Mouse (Mus musculus) liver, adult (tissue): ENCODE measurements at regions not wholly inside any gene's neighbourhood (a gene's known extent, or its start where the extent isn't known, plus 50 kb on each side); places are given as distances from the start of the nearest gene placed in this dataset.

Experiments
- GATA4 ChIP-seq: IDR thresholded peaks from 2 replicates; pipeline ENCODE4 v1.6.1; 2014; ENCODE audit warnings: mild to moderate bottlenecking, low read length; ENCODE audit not compliant: insufficient replicate concordance

DNA sequence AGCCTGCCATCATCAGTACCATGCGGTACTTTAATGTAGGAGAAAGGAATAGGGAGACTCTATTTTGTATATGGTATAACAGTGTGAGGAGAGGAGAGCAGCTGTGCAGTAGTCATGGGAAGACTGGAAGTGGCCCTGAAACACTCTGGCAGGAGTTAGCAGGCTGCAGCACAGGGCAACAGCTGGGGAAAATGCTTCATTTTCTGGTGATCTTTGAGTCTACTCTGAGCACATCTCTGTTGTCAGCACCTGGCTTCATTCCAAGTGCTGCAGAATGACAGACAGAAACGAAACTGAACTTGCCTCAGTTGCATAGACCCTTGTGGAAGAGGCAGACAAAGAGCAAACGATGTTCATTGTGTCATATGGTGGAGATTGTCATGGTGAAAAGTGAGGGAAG lies 847.7 kb downstream of the Diaph3 start:
- no peak for TF ChIP-seq GATA4

DNA sequence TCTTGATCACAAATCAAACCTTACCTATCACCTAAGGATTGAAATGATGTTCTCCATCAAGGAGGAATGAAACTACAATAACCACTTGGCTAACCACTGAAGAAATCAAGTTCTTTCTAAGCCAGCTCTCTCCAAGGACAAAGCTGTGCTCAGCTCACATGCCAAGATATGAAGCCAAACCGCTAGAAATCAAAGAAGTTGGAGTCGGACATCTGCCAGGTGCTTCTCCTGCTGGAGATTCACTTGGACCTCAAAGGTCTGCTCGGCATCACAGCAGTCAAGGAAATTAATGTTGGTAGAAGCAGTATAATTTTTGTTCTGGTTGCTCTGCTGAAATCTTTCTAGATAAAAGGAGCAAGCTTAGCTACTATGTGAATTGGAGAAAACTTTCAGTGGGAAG lies 850.5 kb downstream of the Diaph3 start:
- TF ChIP-seq GATA4: no peak

DNA sequence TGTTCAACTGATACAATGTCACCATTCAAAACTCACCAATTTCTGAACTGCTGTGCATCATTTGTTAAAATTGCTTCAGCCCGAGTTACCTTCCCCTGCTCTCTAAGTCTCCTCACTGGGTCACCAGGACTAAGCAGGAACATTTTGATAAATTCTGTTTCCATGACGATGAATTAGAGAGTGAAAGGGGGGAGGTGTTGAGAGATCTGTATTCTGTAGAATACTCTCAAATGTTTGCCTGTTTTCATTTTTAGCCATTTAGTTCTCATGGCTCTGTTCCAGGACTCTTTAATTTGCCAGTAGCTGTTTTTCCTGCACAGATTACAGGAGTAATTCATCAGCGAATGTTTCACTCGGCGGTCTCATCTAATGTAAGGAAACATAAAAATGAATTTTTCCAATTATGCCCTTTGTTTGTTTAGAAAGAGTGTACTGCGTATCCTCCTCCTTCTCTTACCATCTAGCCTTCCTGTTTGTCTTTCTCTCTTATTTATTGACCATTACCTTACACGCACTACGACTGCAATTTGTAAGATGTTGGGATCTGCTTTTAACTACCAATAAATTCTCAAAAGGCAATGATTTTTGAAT lies 879.3 kb downstream of the Diaph3 start:
- TF ChIP-seq GATA4: no peak

DNA sequence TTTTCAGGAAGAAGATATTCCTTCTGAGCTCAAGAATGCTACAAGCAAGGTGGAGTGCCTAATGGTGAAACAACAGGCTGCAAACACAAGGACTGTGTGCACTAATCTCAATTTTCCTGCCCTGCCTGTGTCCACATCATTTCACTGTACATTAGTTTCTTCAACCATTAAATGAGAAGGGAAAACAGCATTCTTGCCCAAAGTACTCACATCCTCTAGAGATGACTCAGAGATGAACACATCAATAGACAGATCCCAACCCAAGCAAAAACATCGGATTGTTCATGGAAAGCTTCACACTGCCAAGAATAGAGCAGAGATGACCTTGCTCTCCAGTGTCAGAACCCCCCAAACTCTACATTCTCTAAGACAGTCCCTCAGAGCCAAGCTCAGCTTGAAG lies 886.8 kb downstream of the Diaph3 start:
- TF ChIP-seq GATA4: no peak

DNA sequence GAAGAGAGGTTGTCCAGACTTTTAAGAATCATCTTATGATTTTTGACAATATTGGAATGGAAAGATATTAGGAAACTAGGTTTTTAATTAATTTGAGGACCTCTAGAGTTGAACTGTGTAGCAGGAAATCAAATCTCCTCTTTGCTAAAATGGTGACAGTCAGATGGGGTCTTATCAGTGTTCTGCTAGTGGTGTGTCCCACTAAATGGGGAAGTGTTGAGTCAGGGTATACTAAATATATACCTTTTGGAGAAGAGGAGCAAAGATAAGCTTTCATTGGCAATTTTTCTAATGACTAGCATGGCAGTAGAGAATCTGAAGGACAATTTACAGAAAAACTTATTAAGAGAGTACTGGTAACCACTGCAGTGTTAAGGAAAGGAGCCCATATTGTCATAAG lies 889.4 kb downstream of the Diaph3 start:
- no peak for TF ChIP-seq GATA4

DNA sequence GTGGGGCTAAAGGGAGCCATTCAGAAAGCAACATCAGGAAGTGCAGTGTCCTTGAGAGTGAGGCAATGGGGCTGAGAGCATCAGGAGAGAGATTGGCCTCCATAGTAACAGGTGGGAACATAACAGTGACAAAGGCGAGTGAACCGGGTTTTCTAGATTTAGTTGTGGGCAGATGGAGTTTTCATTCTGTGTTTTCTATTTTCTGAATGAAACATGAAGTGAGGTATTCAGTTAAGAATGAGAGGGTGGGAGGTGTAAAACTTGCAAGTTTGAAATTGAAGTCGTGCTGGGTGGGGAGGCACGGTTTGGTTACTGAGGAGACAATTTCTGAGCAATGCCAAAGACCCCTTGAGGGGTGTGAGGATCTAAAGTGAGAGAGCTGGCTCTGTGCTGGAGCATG lies 893.3 kb downstream of the Diaph3 start:
- TF ChIP-seq GATA4: no peak

DNA sequence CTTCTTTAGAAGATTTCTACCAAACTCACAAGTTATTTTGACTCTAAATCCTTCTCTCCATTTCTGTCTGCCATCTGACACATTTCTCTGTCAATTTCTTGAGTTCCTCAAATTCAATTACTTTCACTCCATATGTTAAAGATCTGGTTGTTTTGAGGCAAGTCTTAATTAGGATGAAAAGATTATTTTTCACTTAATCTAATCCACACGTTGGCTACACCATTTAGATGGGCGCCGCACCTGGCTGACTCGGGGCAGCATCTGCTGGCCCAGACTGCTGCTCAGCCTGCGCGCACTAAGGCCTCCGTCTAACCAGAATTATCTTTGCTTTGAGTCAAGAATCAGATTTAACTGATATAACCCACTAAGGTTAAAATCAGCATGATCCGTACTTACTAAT lies 894.3 kb downstream of the Diaph3 start:
- no peak for TF ChIP-seq GATA4

DNA sequence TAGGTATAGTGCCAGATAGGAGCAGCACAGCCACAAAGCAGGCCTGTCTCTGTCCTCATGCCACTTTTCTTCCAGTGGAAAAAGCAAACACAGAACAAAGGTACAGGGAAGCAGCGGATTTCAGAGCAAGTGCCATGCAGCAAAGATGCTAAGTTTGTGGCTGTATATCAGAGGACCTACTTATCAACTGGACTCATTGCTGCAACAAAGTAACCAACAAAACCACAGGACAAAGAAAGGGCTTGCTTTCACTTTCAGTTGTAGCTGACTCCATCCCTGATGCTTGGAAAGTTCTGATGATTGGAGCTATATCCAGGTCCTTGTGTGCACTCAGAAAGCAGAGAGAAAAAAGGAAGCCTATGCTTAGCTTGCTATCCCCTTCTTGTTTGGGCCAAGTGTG lies 897.4 kb downstream of the Diaph3 start:
- TF ChIP-seq GATA4: no peak

DNA sequence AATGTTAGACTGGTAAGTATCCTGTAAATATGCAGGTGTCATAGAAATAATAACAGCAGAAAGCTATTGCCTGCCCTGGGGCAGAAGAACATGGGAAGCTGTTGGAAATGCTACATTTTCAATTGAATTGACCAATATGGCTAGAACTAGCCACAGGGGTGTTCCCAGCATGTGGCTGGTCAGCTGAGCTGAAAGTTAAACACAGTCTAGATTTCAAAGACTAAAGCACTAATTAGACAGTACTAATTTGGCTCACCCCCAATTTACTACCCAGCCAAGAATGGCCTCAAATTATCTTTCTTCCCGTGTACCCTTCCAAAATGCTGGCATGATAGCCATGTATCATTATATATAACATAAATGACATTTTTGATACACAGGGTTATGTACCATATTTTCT lies 898.2 kb downstream of the Diaph3 start:
- TF ChIP-seq GATA4: no peak

DNA sequence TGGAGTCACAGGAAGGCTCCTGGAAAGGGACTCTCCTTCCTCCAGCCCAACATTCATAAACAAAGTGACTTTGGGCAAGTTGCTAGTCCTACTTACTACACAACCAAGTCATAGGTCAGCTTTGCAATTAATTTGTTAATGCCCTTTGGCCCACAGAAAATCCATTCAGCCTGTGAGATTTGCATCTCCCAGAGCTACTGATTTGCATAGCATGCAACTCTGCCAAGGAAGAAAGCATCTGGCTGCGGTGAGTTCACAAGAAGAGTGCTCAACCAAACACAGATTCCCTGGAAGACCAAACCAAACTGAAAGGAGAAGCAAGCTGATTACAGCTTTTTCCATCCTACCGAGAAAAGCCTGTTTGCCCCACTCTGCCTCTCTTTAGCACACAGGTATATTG lies 901.9 kb downstream of the Diaph3 start:
- TF ChIP-seq GATA4: no peak

DNA sequence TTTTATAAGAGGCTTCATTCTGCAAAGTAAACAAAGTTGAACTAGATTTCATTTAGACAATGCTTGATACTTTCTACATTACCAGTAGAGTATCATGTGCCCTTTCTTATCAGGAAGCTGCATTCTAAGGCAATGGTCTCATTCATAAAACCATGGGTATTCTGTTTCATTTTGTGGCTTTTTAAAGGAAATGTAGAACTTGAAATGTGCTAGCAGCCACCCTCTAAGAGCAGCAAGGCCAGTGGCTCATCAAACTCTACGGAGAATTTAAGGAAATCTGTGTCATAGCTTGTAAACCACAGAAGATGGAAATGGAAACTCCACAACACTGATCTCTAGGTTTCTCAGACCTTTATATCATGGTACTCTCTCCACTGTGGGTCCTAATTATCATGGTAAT lies 907.7 kb downstream of the Diaph3 start:
- TF ChIP-seq GATA4: no peak

DNA sequence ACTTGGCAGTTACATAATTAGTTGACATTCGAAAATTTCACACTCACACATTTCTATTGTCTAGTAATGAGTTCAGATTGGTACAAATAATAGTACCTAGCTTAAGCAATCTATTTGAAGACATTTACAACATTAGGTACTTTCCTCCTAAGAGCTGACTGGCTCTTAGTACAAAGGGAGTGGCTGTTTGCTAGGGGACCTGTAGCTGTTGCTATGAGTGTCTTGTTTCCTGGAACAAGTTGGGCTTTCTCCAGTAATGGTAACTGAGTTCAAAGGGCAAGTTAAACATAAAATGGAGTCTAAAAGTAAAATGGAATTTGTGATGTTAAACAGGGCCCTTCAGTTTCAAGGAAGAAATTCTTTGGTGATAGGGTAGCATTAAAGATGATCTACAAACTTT lies 910.4 kb downstream of the Diaph3 start:
- no peak for TF ChIP-seq GATA4

DNA sequence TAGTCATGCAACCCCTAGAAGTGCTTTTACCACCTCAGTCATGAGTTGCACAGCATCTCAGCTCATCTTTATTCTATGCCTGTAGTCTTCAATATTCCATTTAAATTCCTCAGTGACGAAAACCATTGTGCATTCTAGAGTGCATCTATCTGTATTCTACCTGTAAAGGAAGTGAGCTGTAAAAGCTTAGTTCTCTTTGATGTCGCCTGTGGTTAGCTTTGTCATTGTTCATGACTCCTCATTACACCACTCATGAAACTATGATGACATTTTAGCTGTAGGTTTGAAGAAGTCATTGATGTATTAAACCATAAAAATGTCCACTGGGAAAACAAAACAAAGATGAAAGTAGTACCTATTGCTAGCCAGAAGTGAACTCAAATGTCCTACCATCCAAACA lies 911.3 kb downstream of the Diaph3 start:
- TF ChIP-seq GATA4: no peak

DNA sequence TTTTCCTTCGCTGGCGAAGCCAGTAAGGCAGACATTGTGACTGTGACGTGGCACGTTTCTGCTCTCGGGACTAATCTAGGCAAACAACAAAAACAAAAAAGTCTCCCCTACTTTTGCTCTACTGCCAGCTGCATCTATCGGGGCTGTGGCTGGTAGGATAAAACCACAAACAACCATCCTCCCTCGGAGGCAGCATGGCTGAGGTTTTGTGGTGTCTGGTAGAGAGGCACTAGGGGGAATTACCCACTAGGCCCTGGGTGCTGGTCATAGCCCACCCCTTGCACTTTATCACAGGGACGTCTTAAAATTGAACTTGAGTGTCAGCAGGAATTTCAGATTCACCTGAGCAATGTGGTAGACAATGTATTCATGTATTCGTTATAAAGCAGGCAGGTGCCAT lies 925.3 kb downstream of the Diaph3 start:
- TF ChIP-seq GATA4: no peak

DNA sequence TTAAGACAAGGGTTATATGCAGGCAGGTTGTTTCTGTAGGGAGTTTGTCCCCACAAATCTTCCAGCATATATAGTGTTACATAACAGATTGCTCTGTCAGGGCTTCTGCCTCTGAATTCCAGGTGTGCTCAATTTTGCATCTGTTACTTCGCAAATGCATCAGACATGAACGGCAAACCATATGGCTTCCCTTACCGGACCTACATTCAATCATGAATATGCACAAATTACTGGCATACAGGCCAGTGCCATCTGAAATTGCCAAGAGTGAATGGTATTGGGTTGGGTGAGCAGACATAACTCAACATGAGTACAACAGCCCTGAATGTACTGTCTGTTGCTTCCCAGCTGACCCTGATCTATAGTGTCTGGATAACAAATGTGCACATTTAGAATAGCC lies 929.4 kb downstream of the Diaph3 start:
- no peak for TF ChIP-seq GATA4

DNA sequence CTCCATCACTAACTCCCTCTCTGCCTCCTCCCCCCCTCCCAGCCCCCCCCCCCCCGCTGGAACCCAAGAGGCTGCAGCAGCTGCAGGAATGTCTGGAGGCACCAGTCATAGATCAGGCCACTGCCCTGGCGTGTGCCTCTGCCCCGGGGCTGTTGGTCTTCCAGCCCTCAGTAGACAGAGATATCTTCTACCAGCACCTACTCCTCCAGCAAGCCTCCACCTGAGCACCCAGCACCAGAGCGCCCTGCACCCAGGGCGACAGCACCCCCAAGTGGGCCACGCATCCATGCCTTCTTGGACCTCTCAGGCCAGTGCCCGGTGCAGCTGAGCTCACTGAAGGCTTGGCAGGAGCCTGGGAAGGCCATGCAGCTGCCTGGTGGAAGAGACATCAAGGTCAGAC lies 936.5 kb downstream of the Diaph3 start:
- no peak for TF ChIP-seq GATA4

DNA sequence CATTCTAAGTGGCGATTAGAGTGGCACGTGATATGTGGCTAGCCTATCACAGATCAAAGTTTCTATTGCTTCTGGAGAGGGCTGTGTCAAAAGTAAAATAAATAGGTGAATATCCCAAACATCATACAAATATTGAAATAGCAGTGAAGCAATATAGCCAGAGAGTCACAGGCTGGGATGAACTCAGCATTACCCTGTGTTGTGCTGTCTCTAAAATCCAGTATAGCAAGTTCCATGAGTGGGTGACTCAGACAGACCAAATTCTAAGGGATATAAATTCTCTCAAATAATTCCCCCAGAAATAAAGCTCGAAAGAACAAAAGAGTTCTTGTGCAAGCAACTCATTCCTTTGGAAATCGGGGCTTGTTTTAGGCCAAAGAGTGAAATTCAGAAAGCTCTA lies 943.2 kb downstream of the Diaph3 start:
- TF ChIP-seq GATA4: no peak

DNA sequence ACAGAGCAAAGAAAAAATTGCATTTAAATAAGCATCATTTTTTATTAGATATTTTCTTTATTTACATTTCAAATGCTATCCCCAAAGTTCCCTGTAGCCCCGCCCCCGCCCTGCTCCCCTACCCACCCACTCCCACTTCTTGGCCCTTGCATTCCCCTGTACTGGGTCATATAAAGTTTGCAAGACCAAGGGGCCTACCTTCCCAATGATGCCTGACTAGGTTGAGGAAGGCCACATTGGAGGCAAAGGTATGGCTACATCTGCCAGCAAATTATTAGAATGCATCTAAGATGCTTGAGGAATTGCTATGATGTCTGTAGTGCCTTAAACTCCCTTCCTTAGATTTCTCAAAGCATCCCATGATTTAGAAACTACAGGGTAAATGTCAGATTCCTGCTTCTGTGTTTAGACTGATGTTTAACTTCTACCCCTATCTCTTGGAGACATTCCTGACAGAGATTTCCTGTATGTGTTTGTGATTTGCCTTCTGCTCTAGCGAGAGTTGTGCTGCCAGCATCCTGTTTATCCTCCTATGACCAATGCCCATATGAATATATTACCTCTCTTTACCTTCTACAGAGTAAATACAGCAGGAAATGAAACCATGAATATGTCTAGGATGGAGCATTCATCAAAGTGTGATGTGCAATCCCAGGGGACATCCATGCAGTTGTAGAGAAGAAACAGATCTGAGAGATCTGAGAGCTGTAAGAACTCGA lies 956.2 kb downstream of the Diaph3 start:
- TF ChIP-seq GATA4: no peak

DNA sequence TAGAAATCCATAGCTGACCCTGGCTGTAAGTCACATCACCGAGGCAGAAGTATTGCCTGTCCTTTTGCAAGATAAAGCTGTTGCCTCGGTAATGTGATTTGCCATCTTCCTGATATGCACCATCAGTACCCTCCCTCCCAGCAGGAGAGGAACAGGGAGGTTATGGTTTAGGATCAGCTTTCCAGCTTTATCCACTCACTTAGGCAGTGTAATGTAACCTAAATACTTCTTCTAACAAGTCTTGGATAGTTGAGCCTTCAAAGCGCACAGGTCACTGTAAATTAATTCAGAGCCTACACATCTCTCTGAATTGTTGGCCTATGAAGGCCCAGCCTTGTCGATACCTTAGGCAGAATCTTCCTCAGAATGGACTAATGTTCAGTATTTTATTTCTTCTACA lies 962.5 kb downstream of the Diaph3 start:
- no peak for TF ChIP-seq GATA4
